Mouse (Mus musculus) CD8-positive naive resting alpha-beta T cell, adult 2 months (primary cell): ENCODE measurements around the gene Olfr101.

Source experiments
- DNase-seq, 2 experiments: peaks; one replicate each; pipeline ENCODE4 v3.0.0; 2022; ENCODE audit warnings: low read depth in 2 of 2, low spot score in 2 of 2

Gene Olfr101

GRCm38 (mm10) chr17:37304213-37304612 lies at the start of gene Olfr101:
Gene Olfr101 (minus strand): TSS chr17:37304313.
- no peak for DNase-seq

- DNase-seq = no peak
Measured at GRCm38 (mm10) chr17:37339598-37339997, 35.5 kb upstream of the Olfr101 start, which contains the start of gene Olfr103. Gene Olfr103 (minus strand): TSS chr17:37339698.

GRCm38 (mm10) chr17:37316954-37317353 lies 12.8 kb upstream of the Olfr101 start, which contains the start of gene Olfr102:
Gene Olfr102 (minus strand): TSS chr17:37317054.
- no peak for DNase-seq

GRCm38 (mm10) chr17:37310146-37310699 lies 6.1 kb upstream of the Olfr101 start:
- DNase-seq = no peak

GRCm38 (mm10) chr17:37308483-37308882 lies 4.4 kb upstream of the Olfr101 start:
- no peak for DNase-seq

- DNase-seq = no peak
Measured at GRCm38 (mm10) chr17:37283360-37283759, 20.8 kb downstream of the Olfr101 start, which contains the start of gene Olfr99. Gene Olfr99 (minus strand): TSS chr17:37283460.

DNA sequence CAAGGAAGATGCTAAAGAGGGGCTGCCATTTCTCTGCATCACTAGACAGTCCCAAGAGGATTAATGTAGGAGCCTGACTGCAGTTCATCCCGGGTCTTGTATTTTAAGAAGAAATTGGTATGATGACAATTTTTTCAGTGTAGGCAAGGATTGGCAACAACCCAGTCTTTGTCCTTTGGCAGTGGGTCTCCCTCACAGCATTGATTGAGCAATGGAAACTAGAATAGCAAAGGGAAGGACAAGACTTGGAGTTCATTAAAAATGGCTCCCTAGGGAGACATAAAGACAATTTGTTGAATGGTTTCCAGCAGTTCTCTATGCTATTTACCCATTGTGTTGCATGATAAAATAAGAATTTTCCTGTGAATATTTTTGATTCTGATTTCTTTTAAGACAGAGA lies 23.8 kb downstream of the Olfr101 start:
- no peak for DNase-seq

GRCm38 (mm10) chr17:37276573-37276972 lies 27.5 kb downstream of the Olfr101 start:
- DNase-seq = no peak

- no peak for DNase-seq
Measured at GRCm38 (mm10) chr17:37275626-37276248, 28.4 kb downstream of the Olfr101 start.

DNA sequence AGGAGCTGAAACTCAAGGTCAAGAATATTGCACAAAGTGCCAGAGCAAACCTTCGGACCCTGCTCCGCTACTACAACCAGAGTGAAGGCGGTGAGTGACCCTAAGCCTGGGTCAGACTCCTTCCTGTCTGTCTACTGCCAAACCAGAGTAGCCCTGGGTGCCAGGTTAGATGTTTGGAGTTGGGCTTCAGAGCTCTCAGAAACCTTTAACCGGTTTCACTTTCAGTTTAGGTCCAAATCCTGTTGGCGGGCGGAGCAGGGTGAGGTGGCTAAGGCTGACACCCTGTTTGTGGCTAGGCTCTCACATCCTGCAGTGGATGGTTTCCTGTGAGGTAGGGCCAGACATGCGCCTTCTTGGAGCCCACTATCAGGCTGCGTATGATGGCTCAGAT lies 33.4 kb downstream of the Olfr101 start:
- DNase-seq = peak; percentile 80 to 85

- peak; percentile 90 to 97 for DNase-seq
Measured at GRCm38 (mm10) chr17:37270058-37270701, 33.9 kb downstream of the Olfr101 start, which contains the start of gene H2-M3. Gene H2-M3 (plus strand): TSS chr17:37270220.

DNA sequence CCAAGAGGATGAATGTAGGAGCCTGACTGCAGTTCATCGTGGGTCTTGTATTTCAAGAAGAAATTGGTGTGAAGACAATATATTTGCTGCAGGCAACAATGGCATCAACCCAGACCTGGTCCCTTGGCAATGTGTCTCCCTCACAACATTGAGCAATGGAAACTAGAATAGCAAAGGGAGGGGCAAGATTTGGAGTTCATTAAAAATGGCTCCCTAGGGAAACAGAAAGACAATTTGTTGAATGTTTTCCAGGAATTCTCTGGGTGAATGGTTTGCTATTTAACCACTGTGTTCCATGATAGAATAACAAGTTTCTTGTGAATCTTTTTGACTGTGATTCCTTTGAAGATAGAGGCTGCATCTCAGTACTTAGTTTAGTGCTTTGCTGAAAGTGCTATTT lies 40.5 kb downstream of the Olfr101 start, which contains the start of gene Olfr98:
TSS of gene Olfr98 (minus strand) at position 124 of the 400 bp plus-strand sequence.
- no peak for DNase-seq

GRCm38 (mm10) chr17:37250544-37250943 lies 53.6 kb downstream of the Olfr101 start:
- peak; percentile 19 to 46 for DNase-seq

DNA sequence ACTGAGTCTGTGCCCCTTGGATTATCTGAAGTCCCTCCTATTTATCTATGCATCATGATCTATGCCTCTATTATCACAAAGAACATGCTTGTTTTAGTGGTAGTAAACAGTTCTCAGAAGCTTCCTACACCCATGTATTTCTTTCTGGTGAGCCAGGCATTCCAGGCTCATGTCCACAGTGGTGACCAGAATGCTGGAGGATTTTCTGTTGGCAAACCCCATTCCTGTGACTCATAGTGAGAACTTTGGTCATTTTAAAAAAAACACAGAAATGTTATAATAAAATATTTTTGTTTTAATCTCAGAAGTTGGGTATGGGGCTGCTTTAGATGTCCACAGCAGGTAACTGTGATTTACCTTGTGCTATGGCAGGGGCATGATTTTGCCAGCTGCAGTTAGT lies 54.7 kb downstream of the Olfr101 start:
- no peak for DNase-seq
